Mouse (Mus musculus): ENCODE results near the gene Abcb1a.

DNA sequence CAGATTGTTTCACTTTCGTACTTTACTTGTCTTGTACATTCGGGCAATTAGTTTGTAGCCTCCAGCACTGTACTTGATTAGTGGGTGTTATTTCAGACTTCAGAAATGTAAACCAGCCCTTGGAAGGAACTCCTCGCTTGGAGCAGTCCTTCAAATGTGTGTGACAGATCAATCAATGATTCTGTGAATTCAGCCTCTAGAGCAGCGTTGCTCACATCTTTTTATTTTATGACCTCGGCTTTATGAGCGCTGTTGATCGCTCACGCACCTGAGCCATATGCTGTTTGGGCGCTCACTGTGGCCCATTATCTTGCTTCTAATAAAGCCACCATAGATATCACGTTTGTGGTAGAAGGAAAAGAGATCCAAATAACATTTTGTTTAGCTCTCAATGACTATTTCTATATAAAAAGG is 868 bp downstream of the Abcb1a start:
- TF ChIP-seq TAL1 (IDR thresholded peaks at IDR 0.05; ENCODE audit: low read length) (no peak), GATA1 (IDR thresholded peaks at IDR 0.05; ENCODE audit: low read length) (no peak)
